Mouse (Mus musculus) ES-E14 (cell line): ENCODE measurements around the gene Gldc. TPM values are rescaled to one million over a fixed set of nuclear protein-coding genes. Genes with fewer than 3 reads are reported as not detected.

Experiments
- DNase-seq: peaks from one replicate; pipeline ENCODE4 v3.0.0-alpha.2; 2013; ENCODE audit warnings: low read depth, low spot score
- H3K27ac ChIP-seq: 2 replicates; pipeline ENCODE4 v1.5.1; 2012; ENCODE audit warnings: low read depth, mild to moderate bottlenecking, low read length, moderate library complexity, mixed read lengths; ENCODE audit not compliant: poor library complexity, insufficient read depth, severe bottlenecking
- H3K36me3 ChIP-seq: 2 replicates; pipeline ENCODE4 v1.6.1; 2012; ENCODE audit warnings: mild to moderate bottlenecking, low read length, moderate library complexity, mixed read lengths; ENCODE audit not compliant: control insufficient read depth, poor library complexity, insufficient read depth, severe bottlenecking
- H3K4me1 ChIP-seq, 2 experiments: fragments of 150-350 bp in 1 of 2; sonication (generic) in 1 of 2; 2 replicates each; pipeline ENCODE4 v1.6.1; 2012; ENCODE audit warnings: low read length in 2 of 2, mild to moderate bottlenecking in 1 of 2, mixed read lengths in 1 of 2; ENCODE audit not compliant: control insufficient read depth in 2 of 2, insufficient read depth in 2 of 2, poor library complexity in 1 of 2
- H3K4me3 ChIP-seq, 2 experiments: fragments of 150-350 bp in 1 of 2; sonication (generic) in 1 of 2; 2 replicates each; pipeline ENCODE4 v1.5.1; 2012; ENCODE audit warnings: low read length in 2 of 2, low read depth in 1 of 2, mild to moderate bottlenecking in 1 of 2, mixed read lengths in 1 of 2; ENCODE audit not compliant: insufficient read depth in 1 of 2, poor library complexity in 1 of 2, severe bottlenecking in 1 of 2
- H3K9ac ChIP-seq: 2 replicates; pipeline ENCODE4 v1.6.1; 2012; ENCODE audit warnings: low read depth, mild to moderate bottlenecking, low read length, mixed read lengths; ENCODE audit not compliant: poor library complexity, insufficient read depth, severe bottlenecking
- H3K9me3 ChIP-seq: fragments of 150-350 bp; sonication (generic); 2 replicates; pipeline ENCODE4 v1.6.1; 2012; ENCODE audit warnings: low read depth, mild to moderate bottlenecking, low read length; ENCODE audit not compliant: control insufficient read depth, insufficient read depth
- CHD2 ChIP-seq: IDR thresholded peaks from 2 replicates; pipeline ENCODE4 v1.6.1; 2014; ENCODE audit warnings: mild to moderate bottlenecking, low read depth, low read length, inconsistent platforms
- HCFC1 ChIP-seq: IDR thresholded peaks from 2 replicates; pipeline ENCODE4 v1.6.1; 2012; ENCODE audit warnings: low read length, inconsistent platforms, borderline replicate concordance; ENCODE audit not compliant: insufficient read depth
- MAFK ChIP-seq: IDR thresholded peaks from 2 replicates; pipeline ENCODE4 v1.6.1; 2014; ENCODE audit warnings: mild to moderate bottlenecking, low read depth, low read length, inconsistent platforms; ENCODE audit not compliant: insufficient read depth
- ZC3H11A ChIP-seq: IDR thresholded peaks from 2 replicates; pipeline ENCODE4 v1.6.1; 2012; ENCODE audit warnings: low read depth, mild to moderate bottlenecking, inconsistent platforms, low read length, borderline replicate concordance
- ZNF384 ChIP-seq: IDR thresholded peaks from 2 replicates; pipeline ENCODE4 v1.6.1; 2012; ENCODE audit warnings: low read depth, low read length, inconsistent platforms
- in situ Hi-C, 2 experiments: fragments of 600-800 bp; cut with MboI; formaldehyde crosslinking; loops; one replicate each; pipeline ENCODE4 v1.15.1; 2025; ENCODE audit warnings: low sequenced_read_pairs in 2 of 2, inconsistent platforms in 1 of 2; ENCODE audit not compliant: unreplicated experiment in 2 of 2
- total RNA-seq: library from RNA; depleted of rRNA; stranded (reverse); fragments of 300-350 nt; gene quantifications from 2 replicates; pipeline ENCODE4 v1.2.3, GENCODE M21; 2012

The Gldc gene
- total RNA-seq, 1 experiment = 188 TPM

GRCm38 (mm10) chr19:30091644-30092295 is 83.5 kb downstream of the Gldc start:
- H3K36me3 ChIP-seq = peaks cover 11% of the 10 kb centered on the region

GRCm38 (mm10) chr19:30090163-30090562 is 85.1 kb downstream of the Gldc start:
- Histone ChIP-seq H3K9me3 (no peaks in the 10 kb centered on the region), H3K36me3 (peaks cover 5% of the 10 kb centered on the region), H3K27ac (no peak overlapping the region), H3K4me3 (no peak overlapping the region), H3K9ac (no peak overlapping the region), H3K4me1 (no peaks in the 10 kb centered on the region)
- in situ Hi-C loops = no loop called here
- DNase-seq = no peak
- TF ChIP-seq CHD2 (no peak), ZNF384 (no peak), ZC3H11A (no peak), HCFC1 (no peak), MAFK (no peak)

More at GRCm38 (mm10) chr19:30091644-30092295, 83.5 kb downstream of the Gldc start:
- no peak for DNase-seq
- Histone ChIP-seq H3K9ac (no peak overlapping the region), H3K27ac (no peak overlapping the region), H3K9me3 (no peaks in the 10 kb centered on the region), H3K4me3 (no peak overlapping the region), H3K4me1 (peaks cover 0 to 4% of the 10 kb centered on the region in 2 experiments; a peak in 1 of 4 replicates)
- in situ Hi-C loops = no loop called here
- TF ChIP-seq ZNF384 (no peak), MAFK (no peak), CHD2 (no peak), HCFC1 (no peak), ZC3H11A (no peak)

GRCm38 (mm10) chr19:30065797-30066196 is 109.4 kb downstream of the Gldc start:
- H3K27ac ChIP-seq = no peak overlapping the region
- no peak overlapping the region for H3K9ac ChIP-seq
- TF ChIP-seq CHD2 = no peak
- TF ChIP-seq ZNF384 = no peak
- TF ChIP-seq MAFK = no peak
- TF ChIP-seq HCFC1 = no peak
- no peak for TF ChIP-seq ZC3H11A
- no peak for DNase-seq
- no peak overlapping the region for H3K4me3 ChIP-seq
- in situ Hi-C loops = no loop called here
- H3K9me3 ChIP-seq = no peaks in the 10 kb centered on the region
- H3K4me1 ChIP-seq = no peaks in the 10 kb centered on the region
- H3K36me3 ChIP-seq = no peaks in the 10 kb centered on the region

GRCm38 (mm10) chr19:30054218-30054617 is 121.0 kb downstream of the Gldc start:
- Histone ChIP-seq H3K36me3 (no peaks in the 10 kb centered on the region), H3K27ac (no peak overlapping the region), H3K4me1 (no peaks in the 10 kb centered on the region), H3K4me3 (no peak overlapping the region), H3K9me3 (no peaks in the 10 kb centered on the region), H3K9ac (no peak overlapping the region)
- in situ Hi-C loops = no loop called here
- TF ChIP-seq ZC3H11A (no peak), MAFK (no peak), HCFC1 (no peak)
- no peak for DNase-seq

GRCm38 (mm10) chr19:30051479-30051878 is 123.8 kb downstream of the Gldc start:
- no peak overlapping the region for H3K9ac ChIP-seq
- in situ Hi-C loops = no loop called here
- peaks cover 4% of the 10 kb centered on the region; the same call in 1 of the 2 replicates for H3K36me3 ChIP-seq
- no peaks in the 10 kb centered on the region for H3K9me3 ChIP-seq
- no peak for DNase-seq
- TF ChIP-seq ZNF384 (no peak), CHD2 (no peak), HCFC1 (no peak), ZC3H11A (no peak), MAFK (no peak)
- 0 out of 4 replicates have a peak, but pooled peaks cover 0 to 1% of the 10 kb centered on the region in 2 experiments for H3K4me1 ChIP-seq
- no peak overlapping the region for H3K27ac ChIP-seq
- no peak overlapping the region for H3K4me3 ChIP-seq
